ENCODE assay signal across 9 mouse cellular contexts in genomic region chr11:32267964-32268363, GRCm38 (mm10). TPM values are rescaled to one million over a fixed set of nuclear protein-coding genes. Genes with fewer than 3 reads are reported as not detected.
DNase-seq lines count a peak whose midpoint lies in the region; ATAC-seq and TF ChIP-seq lines count a peak whose summit lies in the region.
"Had no signal": no experiment of that assay in that cellular context is flagged by ENCODE, and none has a peak within 500 bp of the region (broad histone marks: within the 10 kb centered on the region; RNA-seq: fewer than 3 reads in every experiment).

No protein-coding gene starts in this region.

- no peaks in the 10 kb centered on the region for H3K27me3 ChIP-seq in heart, adult 2 months (ENCODE audit: control insufficient read depth, insufficient read depth, low read length)
- no peaks in the 10 kb centered on the region for H3K27me3 ChIP-seq in embryonic facial prominence, embryonic 14.5 days (replicated peaks; ENCODE audit: control insufficient read depth, insufficient read depth, low read length)
- H3K27me3 ChIP-seq in limb, embryonic 11.5 days (ENCODE audit: control insufficient read depth, insufficient read depth, low read length) = no peaks in the 10 kb centered on the region

- TF ChIP-seq POLR2A in heart, adult 2 months (IDR thresholded peaks at IDR 0.05; ENCODE audit: insufficient read depth, low read depth, low read length) = no peak

- H3K27ac ChIP-seq in heart, adult 2 months = peak overlapping the region; percentile 93
- peak overlapping the region; percentile 93 for H3K27ac ChIP-seq in embryonic facial prominence, embryonic 14.5 days (replicated peaks; ENCODE audit: low read depth, low read length)
- peak overlapping the region; percentile 93 for H3K27ac ChIP-seq in limb, embryonic 11.5 days (replicated peaks; ENCODE audit: low read depth, low read length)

- peak; percentile 2 for ATAC-seq in CD4-positive, CD25-positive, alpha-beta regulatory T cell, adult 4 months
- ATAC-seq in embryonic facial prominence, embryonic 14.5 days (ENCODE audit: low read depth) = no peak
- ATAC-seq in limb, embryonic 11.5 days (ENCODE audit: insufficient number of reproducible peaks, low FRiP score, low TSS enrichment, low read depth) = peak; percentile 10; the same call in 1 of the 2 replicates

- WGBS in heart, adult 2 months = 24% methylated on average over 5 of the region's 5 CpGs
- WGBS in embryonic facial prominence, embryonic 14.5 days = 18% methylated on average over 4 of the region's 5 CpGs
- 34% methylated on average over 5 of the region's 5 CpGs for WGBS in limb, embryonic 11.5 days

- H3K4me3 ChIP-seq in heart, adult 2 months = peak overlapping the region; percentile 81
- peak overlapping the region; percentile 79 for H3K4me3 ChIP-seq in embryonic facial prominence, embryonic 14.5 days (ENCODE audit: low read depth, low read length)
- H3K4me3 ChIP-seq in limb, embryonic 11.5 days (ENCODE audit: low read depth, low read length) = peak overlapping the region; percentile 75

- no peak for TF ChIP-seq CTCF in heart, adult 2 months (IDR thresholded peaks at IDR 0.05)

- intact Hi-C loops in heart, adult 2 months (cut with DNase I) = loop anchor here (5.0 kb wide), 1 partner anchor 46 kb away; the partner anchor contains the start of gene Rhbdf1

- peak overlapping the region; percentile 62 for H3K4me2 ChIP-seq in embryonic facial prominence, embryonic 14.5 days (ENCODE audit: low read depth, low read length)
- H3K4me2 ChIP-seq in limb, embryonic 11.5 days (ENCODE audit: low read depth, severe bottlenecking) = peak overlapping the region; percentile 63

- peaks cover 6% of the 10 kb centered on the region for H3K79me2 ChIP-seq in heart, adult 2 months (replicated peaks; ENCODE audit: control insufficient read depth, insufficient read depth, low read length)

- H3K4me1 ChIP-seq in heart, adult 2 months (ENCODE audit: control insufficient read depth, insufficient read depth, low read length) = peaks cover 3% of the 10 kb centered on the region
- peaks cover 5% of the 10 kb centered on the region for H3K4me1 ChIP-seq in embryonic facial prominence, embryonic 14.5 days (ENCODE audit: control insufficient read depth, insufficient read depth, low read length)
- H3K4me1 ChIP-seq in limb, embryonic 11.5 days (ENCODE audit: control insufficient read depth, insufficient read depth, low read length) = no peaks in the 10 kb centered on the region

- DNase-seq in heart, adult 2 months = no peak
- DNase-seq in heart, adult 9 months (ENCODE audit: low spot score in 2 of 2) = no peak
- no peak for DNase-seq in embryonic facial prominence, embryonic 14.5 days (ENCODE audit: low spot score)
- DNase-seq in limb, embryonic 11.5 days (ENCODE audit: low spot score) = no peak
- DNase-seq in retina, embryonic 14.5 days (ENCODE audit: low spot score) = peak; percentile 14
- no peak for DNase-seq in natural killer cell, adult 2 months (ENCODE audit: low spot score in 2 of 2)
- DNase-seq in adrenal gland, postnatal 10 days = no peak

- no peak for TF ChIP-seq EP300 in heart, adult 2 months (IDR thresholded peaks at IDR 0.05; ENCODE audit: insufficient read depth, low read depth, low read length)

- peak overlapping the region; percentile 49; the same call in 1 of the 2 replicates for H3K9ac ChIP-seq in heart, adult 2 months (ENCODE audit: low read depth, low read length)
- H3K9ac ChIP-seq in embryonic facial prominence, embryonic 14.5 days (ENCODE audit: low read depth, low read length) = peak overlapping the region; percentile 90
- H3K9ac ChIP-seq in limb, embryonic 11.5 days (ENCODE audit: low read length) = peak overlapping the region; percentile 97

- H3K9me3 ChIP-seq in embryonic facial prominence, embryonic 14.5 days (ENCODE audit: control insufficient read depth, low read length) = no peaks in the 10 kb centered on the region
- no peaks in the 10 kb centered on the region for H3K9me3 ChIP-seq in limb, embryonic 11.5 days (ENCODE audit: control insufficient read depth, low read length)

- peaks cover 3% of the 10 kb centered on the region; the same call in 1 of the 2 replicates for H3K36me3 ChIP-seq in heart, adult 2 months (ENCODE audit: control insufficient read depth, insufficient read depth, low read length)
- no peaks in the 10 kb centered on the region for H3K36me3 ChIP-seq in embryonic facial prominence, embryonic 14.5 days (ENCODE audit: control insufficient read depth, insufficient read depth, low read length)
- H3K36me3 ChIP-seq in limb, embryonic 11.5 days (ENCODE audit: control insufficient read depth, insufficient read depth, low read length) = no peaks in the 10 kb centered on the region

RNA-seq across cellular contexts. Expression of gene Nprl3, which starts 0.5 kb away (rescaled TPM):
- total RNA-seq in heart, adult 2 months (2021) = 10 to 100 TPM; 27.1 to 27.2 TPM
- 59.5 and 79.9 TPM in 2 replicates for polyA plus RNA-seq in heart, adult 2 months (2012; rRNA removed)
- polyA plus RNA-seq in CD4-positive, CD25-positive, alpha-beta regulatory T cell, adult 4 months (2017; shearing (Covaris generic)) = 10 to 100 TPM; 39.1 to 68.6 TPM
- 22.3 and 27.0 TPM in 2 replicates for polyA plus RNA-seq in embryonic facial prominence, embryonic 14.5 days (2014; fragmentation: Nextera tagmentation; extraction: Ambion mirVana)
- 30.6 and 42.0 TPM in 2 replicates for polyA plus RNA-seq in limb, embryonic 11.5 days (2014; fragmentation: Nextera tagmentation; extraction: Ambion mirVana)
- 10 to 100 TPM; 36.9 to 50.1 TPM for total RNA-seq in adrenal gland, postnatal 10 days (2021)

RNA-seq across cellular contexts. Expression of gene Hba-x, which starts 8.2 kb away (rescaled TPM):
- total RNA-seq in heart, adult 2 months (2021) = not detected
- not detected in 2 replicates for polyA plus RNA-seq in heart, adult 2 months (2012; rRNA removed)
- not detected for polyA plus RNA-seq in CD4-positive, CD25-positive, alpha-beta regulatory T cell, adult 4 months (2017; shearing (Covaris generic))
- polyA plus RNA-seq in embryonic facial prominence, embryonic 14.5 days (2014; fragmentation: Nextera tagmentation; extraction: Ambion mirVana) = 79.8 and 206 TPM in 2 replicates
- polyA plus RNA-seq in limb, embryonic 11.5 days (2014; fragmentation: Nextera tagmentation; extraction: Ambion mirVana) = 2,383 and 2,443 TPM in 2 replicates
- not detected for total RNA-seq in adrenal gland, postnatal 10 days (2021)
- polyA plus RNA-seq: gonadal fat pad, adult 2 months had no signal

RNA-seq across cellular contexts. Expression of gene Hba-a1, which starts 15.3 kb away (rescaled TPM):
- total RNA-seq in heart, adult 2 months (2021) = over 10,000 TPM in 1 of 2 experiments, 1,000 to 10,000 TPM in 1; 5,353 to 37,215 TPM
- 3,162 and 34,446 TPM in 2 replicates for polyA plus RNA-seq in heart, adult 2 months (2012; rRNA removed)
- 1 to 10 TPM; 3.9 to 4.5 TPM for polyA plus RNA-seq in CD4-positive, CD25-positive, alpha-beta regulatory T cell, adult 4 months (2017; shearing (Covaris generic))
- 6,016 and 7,188 TPM in 2 replicates for polyA plus RNA-seq in embryonic facial prominence, embryonic 14.5 days (2014; fragmentation: Nextera tagmentation; extraction: Ambion mirVana)
- polyA plus RNA-seq in limb, embryonic 11.5 days (2014; fragmentation: Nextera tagmentation; extraction: Ambion mirVana) = 2,022 and 2,164 TPM in 2 replicates
- total RNA-seq in adrenal gland, postnatal 10 days (2021) = 1,000 to 10,000 TPM; 3,856 to 4,787 TPM

RNA-seq across cellular contexts. Expression of gene Hbq1b, which starts 18.8 kb away (rescaled TPM):
- 1 to 10 TPM in 1 of 2 experiments, under 1 TPM in 1; 0.70 to 2.4 TPM for total RNA-seq in heart, adult 2 months (2021)
- polyA plus RNA-seq in heart, adult 2 months (2012; rRNA removed) = 1.5 and 3.8 TPM in 2 replicates
- not detected for polyA plus RNA-seq in CD4-positive, CD25-positive, alpha-beta regulatory T cell, adult 4 months (2017; shearing (Covaris generic))
- 1.2 and 1.7 TPM in 2 replicates for polyA plus RNA-seq in embryonic facial prominence, embryonic 14.5 days (2014; fragmentation: Nextera tagmentation; extraction: Ambion mirVana)
- 4.0 and 4.9 TPM in 2 replicates for polyA plus RNA-seq in limb, embryonic 11.5 days (2014; fragmentation: Nextera tagmentation; extraction: Ambion mirVana)
- 1 to 10 TPM in 1 of 2 experiments, under 1 TPM in 1; 0.87 to 2.2 TPM for total RNA-seq in adrenal gland, postnatal 10 days (2021)

RNA-seq across cellular contexts. Expression of gene Hba-a2, which starts 28.3 kb away (rescaled TPM):
- over 10,000 TPM in 1 of 2 experiments, 1,000 to 10,000 TPM in 1; 4,976 to 34,253 TPM for total RNA-seq in heart, adult 2 months (2021)
- 9,938 and 81,467 TPM in 2 replicates for polyA plus RNA-seq in heart, adult 2 months (2012; rRNA removed)
- 10 to 100 TPM in 1 of 2 experiments, not detected in 1; 13.1 TPM for polyA plus RNA-seq in CD4-positive, CD25-positive, alpha-beta regulatory T cell, adult 4 months (2017; shearing (Covaris generic))
- 15,250 and 18,270 TPM in 2 replicates for polyA plus RNA-seq in embryonic facial prominence, embryonic 14.5 days (2014; fragmentation: Nextera tagmentation; extraction: Ambion mirVana)
- polyA plus RNA-seq in limb, embryonic 11.5 days (2014; fragmentation: Nextera tagmentation; extraction: Ambion mirVana) = 3,858 and 4,243 TPM in 2 replicates
- 1,000 to 10,000 TPM; 3,094 to 3,969 TPM for total RNA-seq in adrenal gland, postnatal 10 days (2021)

Comparison
In these comparisons a context has a peak if more than half of its experiments do, and no peak if none do; other contexts are left out.
1. RNA of gene Hba-x, which starts 8.2 kb away (polyA plus RNA-seq): 2,383 to 2,443 TPM in limb, embryonic 11.5 days and 79.8 to 206 TPM in embryonic facial prominence, embryonic 14.5 days; not detected in heart, adult 2 months and not detected in CD4-positive, CD25-positive, alpha-beta regulatory T cell, adult 4 months; every median in the first group is over 10 times any median in the second.
2. RNA of gene Hba-a1, which starts 15.3 kb away (polyA plus RNA-seq): 3,162 to 34,446 TPM in heart, adult 2 months, 6,016 to 7,188 TPM in embryonic facial prominence, embryonic 14.5 days and 2,022 to 2,164 TPM in limb, embryonic 11.5 days; 3.9 to 4.5 TPM in CD4-positive, CD25-positive, alpha-beta regulatory T cell, adult 4 months; every median in the first group is over 100 times any median in the second.
3. Peak in every context shown above with its lines, with median percentiles within 50 percentile points of each other: H3K27ac ChIP-seq, H3K4me3 ChIP-seq and H3K9ac ChIP-seq.